Mouse (Mus musculus): ENCODE results near the gene Tmem132c. TPM values are rescaled to one million over a fixed set of nuclear protein-coding genes. Genes with fewer than 3 reads are reported as not detected.

Tmem132c gene
- polyA plus RNA-seq, 1 experiment from 2014 or later: 35.1 TPM

DNA sequence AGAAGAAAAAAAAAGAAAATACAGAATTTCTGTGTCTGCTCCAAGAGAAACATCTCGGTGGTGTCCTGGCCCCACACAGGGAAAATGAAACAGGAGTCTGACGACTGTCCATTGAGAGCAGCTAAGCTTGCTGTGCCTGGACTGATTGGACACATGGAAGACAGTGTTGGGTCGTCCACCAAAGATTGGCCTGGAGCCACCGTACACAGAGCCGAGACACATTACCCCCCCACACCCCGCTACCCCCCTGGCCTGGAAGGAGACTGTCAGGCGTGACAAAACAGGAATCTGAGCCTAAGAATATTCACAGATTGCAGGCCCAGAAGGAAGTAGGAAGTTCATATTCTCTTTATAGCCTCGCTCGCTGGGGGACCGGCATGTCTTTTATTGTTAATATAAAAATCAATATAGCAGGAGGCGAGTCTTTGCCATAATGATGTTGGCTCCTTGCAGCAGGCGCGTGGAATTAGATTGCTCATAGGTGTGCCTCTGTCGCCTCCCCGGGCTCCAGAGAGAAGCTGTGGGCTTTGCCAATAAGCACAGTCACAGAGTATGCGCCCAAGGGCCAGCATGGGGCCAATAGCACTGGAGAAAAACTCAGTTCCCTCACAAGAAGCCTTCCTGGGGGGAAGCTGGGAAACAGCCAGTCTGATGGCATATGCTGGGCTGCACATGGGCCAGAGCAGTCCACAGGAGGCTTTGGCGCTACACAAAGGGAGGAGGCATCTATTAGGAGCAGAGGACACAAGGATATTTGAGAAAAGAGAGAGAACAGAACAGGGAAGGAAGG is 49.0 kb downstream of the Tmem132c start:
- WGBS: 75% methylated on average over 17 of the region's 17 CpGs
- Histone ChIP-seq H3K9me3 (0 out of 2 replicates have a peak, but pooled peaks cover 3% of the 10 kb centered on the region), H3K27ac (replicated peaks) (peak overlapping the region; percentile 45; the same call in 1 of the 2 replicates), H3K4me1 (peaks cover 18% of the 10 kb centered on the region), H3K27me3 (replicated peaks; ENCODE audit: low read depth, poor library complexity, severe bottlenecking) (no peaks in the 10 kb centered on the region), H3K36me3 (replicated peaks) (peaks cover 29% of the 10 kb centered on the region), H3K4me3 (no peak overlapping the region)
- no peak for DNase-seq (ENCODE audit: low spot score)

DNA sequence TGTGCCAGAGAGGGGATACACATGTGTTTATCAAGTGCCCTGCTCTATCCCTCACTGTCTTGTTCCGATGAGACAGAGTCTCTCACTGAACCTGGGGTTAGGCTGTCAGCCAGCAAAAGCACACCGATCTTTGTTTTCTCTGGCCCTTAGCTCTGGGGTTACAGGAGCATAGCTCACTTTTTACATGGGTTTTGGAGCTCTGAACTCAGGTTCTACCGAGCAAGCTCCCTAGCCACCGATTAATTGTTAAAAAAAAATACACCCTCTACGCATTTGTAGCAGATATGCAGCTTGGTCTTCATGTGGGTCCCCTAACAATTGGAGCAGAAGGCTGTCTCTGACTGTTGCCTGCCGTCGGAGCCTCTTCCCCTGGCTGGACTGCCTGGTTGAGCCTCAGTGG is 50.0 kb downstream of the Tmem132c start:
- WGBS: 78% methylated on average over 7 of the region's 7 CpGs
- Histone ChIP-seq H3K4me1 (peaks cover 27% of the 10 kb centered on the region), H3K9me3 (0 out of 2 replicates have a peak, but pooled peaks cover 3% of the 10 kb centered on the region), H3K36me3 (replicated peaks) (peaks cover 23% of the 10 kb centered on the region), H3K27ac (replicated peaks) (no peak overlapping the region), H3K4me3 (no peak overlapping the region), H3K27me3 (replicated peaks; ENCODE audit: low read depth, poor library complexity, severe bottlenecking) (no peaks in the 10 kb centered on the region)
- DNase-seq (ENCODE audit: low spot score): no peak

DNA sequence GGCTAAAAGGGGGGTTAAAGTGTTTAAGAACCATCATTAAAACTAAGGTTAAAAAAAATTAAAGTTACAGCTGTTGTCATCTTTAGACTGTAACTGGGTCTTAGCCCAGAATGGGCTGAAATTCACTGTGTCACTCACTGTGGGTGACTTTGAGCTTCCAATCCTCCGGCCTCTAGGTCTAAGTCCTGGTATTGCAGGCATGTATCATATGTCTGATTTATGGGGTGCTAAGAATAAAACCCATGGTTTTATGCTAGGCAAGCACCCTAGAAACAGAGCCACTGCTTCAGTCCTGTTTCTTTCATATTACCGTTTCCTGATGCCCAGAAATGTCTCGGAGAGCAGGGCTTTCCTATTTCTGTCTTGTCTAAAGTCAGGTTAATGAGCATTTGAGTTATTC is 52.1 kb downstream of the Tmem132c start:
- 0 out of 2 replicates have a peak, but pooled peaks cover 3% of the 10 kb centered on the region for H3K9me3 ChIP-seq
- peaks cover 49% of the 10 kb centered on the region for H3K4me1 ChIP-seq
- DNase-seq (ENCODE audit: low spot score): no peak
- H3K4me3 ChIP-seq: no peak overlapping the region
- peaks cover 23% of the 10 kb centered on the region for H3K36me3 ChIP-seq (replicated peaks)
- 94% methylated on average over 3 of the region's 3 CpGs for WGBS
- H3K27me3 ChIP-seq (replicated peaks; ENCODE audit: low read depth, poor library complexity, severe bottlenecking): no peaks in the 10 kb centered on the region
- no peak overlapping the region for H3K27ac ChIP-seq (replicated peaks)

GRCm38 (mm10) chr5:127297461-127297860 is 55.9 kb downstream of the Tmem132c start:
- DNase-seq (ENCODE audit: low spot score): no peak
- Histone ChIP-seq H3K4me1 (peaks cover 63% of the 10 kb centered on the region), H3K27ac (replicated peaks) (no peak overlapping the region), H3K9me3 (0 out of 2 replicates have a peak, but pooled peaks cover 3% of the 10 kb centered on the region), H3K27me3 (replicated peaks; ENCODE audit: low read depth, poor library complexity, severe bottlenecking) (no peaks in the 10 kb centered on the region), H3K4me3 (no peak overlapping the region), H3K36me3 (replicated peaks) (peaks cover 12% of the 10 kb centered on the region)
- WGBS: 41% methylated on average over 5 of the region's 5 CpGs

DNA sequence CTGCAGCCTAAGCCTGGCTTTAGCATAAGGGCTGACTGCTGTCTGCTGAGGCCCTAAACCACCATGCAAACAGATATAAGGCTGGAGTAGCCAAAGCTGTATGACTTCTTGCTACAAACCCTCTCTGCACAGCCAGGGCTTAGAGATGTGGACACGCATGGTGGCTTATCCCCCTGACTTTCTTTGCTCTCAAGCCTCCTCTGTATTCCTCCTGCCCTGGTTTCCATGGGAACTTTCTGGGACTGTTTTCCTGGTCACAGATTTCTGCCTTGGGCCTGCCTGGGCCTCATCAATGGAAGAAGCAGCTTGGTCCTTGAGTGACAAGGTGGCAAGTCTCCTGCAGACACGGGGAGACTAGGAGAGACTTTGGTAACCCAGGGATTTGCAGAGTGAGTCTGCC is 56.5 kb downstream of the Tmem132c start:
- 17% methylated on average over 2 of the region's 2 CpGs for WGBS
- Histone ChIP-seq H3K27ac (replicated peaks) (no peak overlapping the region; the same call in 1 of the 2 replicates), H3K4me3 (no peak overlapping the region), H3K36me3 (replicated peaks) (peaks cover 6% of the 10 kb centered on the region; the same call in 1 of the 2 replicates), H3K4me1 (peaks cover 63% of the 10 kb centered on the region), H3K27me3 (replicated peaks; ENCODE audit: low read depth, poor library complexity, severe bottlenecking) (no peaks in the 10 kb centered on the region), H3K9me3 (0 out of 2 replicates have a peak, but pooled peaks cover 3% of the 10 kb centered on the region)
- peak; percentile 29 for DNase-seq (ENCODE audit: low spot score)

DNA sequence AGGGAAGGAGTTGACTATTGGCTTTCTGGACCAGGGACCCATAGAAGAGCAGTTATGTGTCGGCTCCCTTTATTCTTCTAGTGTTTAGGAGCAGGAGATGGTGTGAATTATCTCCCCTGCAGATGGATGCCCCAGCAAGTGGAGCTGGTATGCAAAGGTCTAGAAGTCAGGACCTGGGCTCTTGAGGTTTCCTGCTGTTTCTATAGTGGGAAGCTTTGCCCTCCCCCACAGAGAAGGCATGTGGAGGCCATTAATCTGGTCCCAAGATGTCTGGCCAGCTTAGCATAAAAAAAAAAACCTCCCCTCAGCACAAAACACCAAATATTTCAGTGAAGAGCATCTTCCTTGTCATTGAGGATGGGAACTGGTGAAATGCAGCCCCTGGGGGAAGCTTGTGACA is 57.4 kb downstream of the Tmem132c start:
- 0 out of 2 replicates have a peak, but pooled peaks cover 3% of the 10 kb centered on the region for H3K9me3 ChIP-seq
- 7% methylated on average over 1 of the region's 1 CpGs for WGBS
- DNase-seq (ENCODE audit: low spot score): peak; percentile 41
- H3K27me3 ChIP-seq (replicated peaks; ENCODE audit: low read depth, poor library complexity, severe bottlenecking): no peaks in the 10 kb centered on the region
- peak overlapping the region; percentile 44; the same call in 1 of the 2 replicates for H3K27ac ChIP-seq (replicated peaks)
- H3K4me3 ChIP-seq: no peak overlapping the region
- peaks cover 63% of the 10 kb centered on the region for H3K4me1 ChIP-seq
- H3K36me3 ChIP-seq (replicated peaks): 0 out of 2 replicates have a peak, but pooled peaks cover 4% of the 10 kb centered on the region

DNA sequence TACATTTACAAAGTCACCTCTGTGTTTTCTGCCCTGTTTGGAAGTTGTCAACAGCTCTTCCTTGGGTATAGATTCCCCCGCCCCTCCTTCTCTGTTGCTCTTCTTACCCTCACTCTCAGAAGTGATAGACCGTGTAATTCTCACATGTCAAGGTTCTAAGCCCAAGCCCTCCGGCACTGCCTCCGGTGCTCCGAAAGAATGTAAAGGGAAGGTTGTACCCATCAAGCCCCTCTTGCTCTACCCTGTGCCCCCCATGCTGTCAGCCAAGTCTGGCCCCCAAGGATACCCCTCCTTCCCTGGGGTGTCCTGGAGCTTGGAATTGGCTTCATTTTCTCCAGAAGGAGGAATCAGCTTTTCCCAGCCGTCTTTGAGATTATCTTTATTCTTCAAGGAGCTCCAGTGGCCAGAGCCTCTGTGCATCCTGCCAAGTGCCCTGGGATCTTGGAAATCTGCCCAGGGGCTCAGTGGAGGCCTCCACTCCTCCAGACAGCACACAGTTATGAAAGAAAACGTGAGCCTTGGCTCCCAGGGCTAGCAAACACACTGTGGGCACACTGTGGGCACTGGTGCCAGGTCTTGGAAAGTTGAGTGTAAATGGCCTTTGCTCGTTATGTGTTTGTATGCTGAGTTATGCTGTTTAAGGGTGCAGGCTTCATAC is 59.1 kb downstream of the Tmem132c start:
- no peaks in the 10 kb centered on the region for H3K9me3 ChIP-seq
- no peak for DNase-seq (ENCODE audit: low spot score)
- no peaks in the 10 kb centered on the region for H3K27me3 ChIP-seq (replicated peaks; ENCODE audit: low read depth, poor library complexity, severe bottlenecking)
- H3K4me3 ChIP-seq: no peak overlapping the region
- 56% methylated on average over 8 of the region's 8 CpGs for WGBS
- H3K4me1 ChIP-seq: peaks cover 68% of the 10 kb centered on the region
- H3K36me3 ChIP-seq (replicated peaks): no peaks in the 10 kb centered on the region
- peak overlapping the region; percentile 60 for H3K27ac ChIP-seq (replicated peaks)

- Histone ChIP-seq H3K4me1 (peaks cover 54% of the 10 kb centered on the region), H3K9me3 (no peaks in the 10 kb centered on the region), H3K27ac (replicated peaks) (no peak overlapping the region), H3K4me3 (no peak overlapping the region), H3K36me3 (replicated peaks) (no peaks in the 10 kb centered on the region), H3K27me3 (replicated peaks; ENCODE audit: low read depth, poor library complexity, severe bottlenecking) (no peaks in the 10 kb centered on the region)
- DNase-seq (ENCODE audit: low spot score): no peak
- WGBS: 72% methylated on average over 5 of the region's 5 CpGs
Observed at GRCm38 (mm10) chr5:127305312-127305711, 63.7 kb downstream of the Tmem132c start.

DNA sequence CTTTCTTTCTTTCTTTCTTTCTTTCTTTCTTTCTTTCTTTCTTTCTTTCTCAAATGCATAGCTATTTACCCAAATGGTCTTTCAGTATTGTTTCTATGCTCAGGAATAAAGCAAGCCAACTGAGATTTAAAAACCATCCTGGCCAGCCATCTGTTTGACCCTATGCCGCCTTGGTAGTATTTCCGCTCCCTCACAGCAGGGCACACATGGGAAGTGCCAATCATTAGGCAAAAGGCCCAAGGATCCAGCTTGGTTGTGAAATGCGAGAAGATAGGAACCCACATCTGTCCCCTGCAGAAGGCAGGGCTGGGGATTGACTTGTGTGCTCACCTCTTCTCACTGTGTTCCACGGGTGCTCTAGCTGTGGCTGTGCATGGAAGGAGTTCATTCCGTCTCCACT is 64.1 kb downstream of the Tmem132c start:
- WGBS: 48% methylated on average over 5 of the region's 5 CpGs
- H3K4me1 ChIP-seq: peaks cover 54% of the 10 kb centered on the region
- H3K9me3 ChIP-seq: no peaks in the 10 kb centered on the region
- no peak for DNase-seq (ENCODE audit: low spot score)
- no peak overlapping the region for H3K4me3 ChIP-seq
- H3K36me3 ChIP-seq (replicated peaks): no peaks in the 10 kb centered on the region
- no peak overlapping the region for H3K27ac ChIP-seq (replicated peaks)
- no peaks in the 10 kb centered on the region for H3K27me3 ChIP-seq (replicated peaks; ENCODE audit: low read depth, poor library complexity, severe bottlenecking)

GRCm38 (mm10) chr5:127306726-127307125 is 65.1 kb downstream of the Tmem132c start:
- Histone ChIP-seq H3K27ac (replicated peaks) (peak overlapping the region; percentile 59), H3K9me3 (no peaks in the 10 kb centered on the region), H3K36me3 (replicated peaks) (no peaks in the 10 kb centered on the region), H3K4me1 (peaks cover 57% of the 10 kb centered on the region), H3K27me3 (replicated peaks; ENCODE audit: low read depth, poor library complexity, severe bottlenecking) (no peaks in the 10 kb centered on the region), H3K4me3 (no peak overlapping the region)
- 12% methylated on average over 1 of the region's 1 CpGs for WGBS
- peak; percentile 59 for DNase-seq (ENCODE audit: low spot score)

DNA sequence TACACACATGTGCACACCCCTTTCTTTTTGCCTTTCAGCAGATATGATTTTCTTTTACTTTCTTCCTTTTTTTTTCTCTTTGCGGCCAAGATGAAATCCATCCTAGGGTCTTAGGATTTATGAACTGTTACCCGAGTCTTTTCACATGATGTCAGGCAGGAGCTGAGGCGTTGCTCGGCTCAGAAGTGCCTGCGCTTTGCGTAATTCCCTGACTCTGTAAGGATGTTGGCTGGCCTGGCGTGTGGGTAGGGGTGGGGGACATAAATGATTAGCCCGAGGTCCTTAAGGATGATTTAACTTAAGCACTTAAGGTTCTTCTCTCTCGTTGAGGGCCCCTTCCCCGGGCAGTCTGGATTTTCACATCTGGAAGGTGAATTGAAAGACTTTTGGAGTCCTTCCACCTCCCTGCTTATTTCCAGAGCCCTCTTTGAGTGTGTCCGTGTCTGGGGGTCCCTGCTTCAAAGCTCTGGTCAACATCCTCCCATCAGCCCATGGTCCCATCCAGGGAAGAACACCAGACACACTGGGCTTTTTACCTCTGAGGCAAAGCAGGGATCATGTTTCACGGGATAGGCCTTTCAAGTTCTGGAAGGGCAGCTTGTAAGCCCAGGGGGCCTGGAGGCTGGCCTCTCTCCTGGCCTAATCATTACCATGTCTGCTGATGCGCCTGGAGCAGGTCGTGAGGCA is 68.9 kb downstream of the Tmem132c start:
- 30% methylated on average over 14 of the region's 14 CpGs for WGBS
- H3K27me3 ChIP-seq (replicated peaks; ENCODE audit: low read depth, poor library complexity, severe bottlenecking): no peaks in the 10 kb centered on the region
- H3K4me1 ChIP-seq: peaks cover 50% of the 10 kb centered on the region
- H3K9me3 ChIP-seq: no peaks in the 10 kb centered on the region
- H3K27ac ChIP-seq (replicated peaks): peak overlapping the region; percentile 80
- H3K4me3 ChIP-seq: peak overlapping the region; percentile 1; the same call in 1 of the 2 replicates
- DNase-seq (ENCODE audit: low spot score): peak; percentile 82
- peaks cover 4% of the 10 kb centered on the region for H3K36me3 ChIP-seq (replicated peaks)

DNA sequence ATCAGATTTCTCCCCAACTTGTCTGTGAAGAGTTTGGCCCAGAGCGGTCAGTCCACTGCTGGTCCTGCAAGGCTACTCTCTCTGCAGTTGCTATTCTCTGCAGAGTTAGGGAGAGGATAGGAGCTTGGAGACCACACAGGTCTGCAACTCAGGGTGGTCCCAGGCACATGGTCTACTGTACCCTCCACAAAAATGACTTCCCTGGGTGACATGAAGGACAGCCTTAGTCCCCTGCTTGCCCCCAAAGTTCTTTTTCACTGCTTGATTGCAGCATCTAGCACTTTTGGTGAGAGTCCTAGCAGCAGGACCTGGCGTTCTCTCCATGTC is 69.4 kb downstream of the Tmem132c start:
- Histone ChIP-seq H3K4me3 (peak overlapping the region; percentile 1; the same call in 1 of the 2 replicates), H3K36me3 (replicated peaks) (peaks cover 4% of the 10 kb centered on the region), H3K27me3 (replicated peaks; ENCODE audit: low read depth, poor library complexity, severe bottlenecking) (no peaks in the 10 kb centered on the region), H3K27ac (replicated peaks) (peak overlapping the region; percentile 80), H3K4me1 (peaks cover 45% of the 10 kb centered on the region), H3K9me3 (no peaks in the 10 kb centered on the region)
- 43% methylated on average over 2 of the region's 2 CpGs for WGBS
- no peak for DNase-seq (ENCODE audit: low spot score)
